Mouse (Mus musculus) NIH3T3 (cell line): Measurements from ENCODE around the gene Pla2g4c.

Experiments used
- DNase-seq: peaks from one replicate; pipeline ENCODE4 v3.0.0-alpha.2; 2012; ENCODE audit warnings: low read depth

The Pla2g4c gene

GRCm38 (mm10) chr7:13380588-13380987, 56.1 kb downstream of the Pla2g4c start:
- DNase-seq = no peak

GRCm38 (mm10) chr7:13397832-13398231, 73.4 kb downstream of the Pla2g4c start, which contains the start of gene Cabp5:
TSS of gene Cabp5 (plus strand) at chr7:13398132.
- no peak for DNase-seq
